Mouse (Mus musculus): ENCODE results near the gene 6430571L13Rik. TPM values are rescaled to one million over a fixed set of nuclear protein-coding genes. Genes with fewer than 3 reads are reported as not detected.
A peak's percentile ranks its signal among the peaks of the same experiment; 100 is the strongest.

The 6430571L13Rik gene
- total and polyA plus RNA-seq, 3 experiments = 0.35 TPM; not detected in 1

DNA sequence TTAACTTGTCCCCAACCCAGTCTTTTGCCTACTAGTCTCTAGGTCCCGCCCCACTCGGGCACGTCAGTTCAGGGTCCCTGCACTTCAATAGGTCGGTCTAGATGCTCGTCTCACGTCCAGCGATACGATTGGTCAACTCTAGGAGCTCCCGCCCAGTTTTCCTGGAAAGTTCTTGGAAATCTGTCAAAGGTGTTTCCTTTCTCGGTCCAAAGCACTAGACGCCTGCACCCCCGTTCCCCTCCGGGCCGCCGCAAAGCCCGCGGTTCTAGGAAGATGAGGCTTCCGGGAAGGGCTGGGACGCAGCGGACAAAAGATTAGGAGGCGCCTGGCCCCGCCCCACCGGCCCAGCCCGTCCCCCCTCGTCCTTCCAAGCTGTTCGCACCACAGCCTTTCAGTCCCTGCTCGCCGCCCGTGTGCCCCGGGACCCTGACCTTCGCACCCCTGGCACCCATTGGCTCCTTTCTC, 43.9 kb upstream of the 6430571L13Rik start (continued):
- no peak for TF ChIP-seq GABPA (IDR thresholded peaks at IDR 0.05; ENCODE audit: low read depth, low read length)
- no peak for TF ChIP-seq RAD21 (IDR thresholded peaks at IDR 0.05; ENCODE audit: low read depth, low read length)

- Histone ChIP-seq H3K79me2 (ENCODE audit: control insufficient read depth, insufficient read depth, low read length, poor library complexity) (peaks cover 31% of the 10 kb centered on the region), H3K9ac (ENCODE audit: control insufficient read depth, low read depth, low read length, poor library complexity, severe bottlenecking) (peak overlapping the region; percentile 97), H3K9me3 (replicated peaks; ENCODE audit: insufficient read depth, low read length) (no peaks in the 10 kb centered on the region), H3K4me1 (ENCODE audit: control insufficient read depth in 1 of 2, insufficient read depth in 2 of 2, low read length in 2 of 2) (peaks cover 2 to 28% of the 10 kb centered on the region in 2 experiments; a peak in 3 of 4 replicates), H3K36me3 (ENCODE audit: control insufficient read depth in 1 of 2, insufficient read depth in 2 of 2, low read length in 2 of 2) (peaks cover 0 to 21% of the 10 kb centered on the region in 2 experiments; a peak in 2 of 4 replicates), H3K4me3 (ENCODE audit: control insufficient read depth in 1 of 2, insufficient read depth in 1 of 2, low read depth in 2 of 2, low read length in 2 of 2) (peak overlapping the region; percentile 56 to 96), H3K27me3 (ENCODE audit: control insufficient read depth in 1 of 2, insufficient read depth in 2 of 2, low read length in 2 of 2) (no peaks in the 10 kb centered on the region), H3K27ac (ENCODE audit: control insufficient read depth, low read depth, low read length) (peak overlapping the region; percentile 91)
- peak; percentile 7; the same call in 1 of the 2 replicates for TF ChIP-seq SIN3A (IDR thresholded peaks at IDR 0.05; ENCODE audit: low read length)
- TF ChIP-seq E2F4 (IDR thresholded peaks at IDR 0.05; ENCODE audit: borderline replicate concordance, low read depth, low read length) = no peak
- no peak for TF ChIP-seq GATA1 (IDR thresholded peaks at IDR 0.05; ENCODE audit: low read depth, low read length)
- TF ChIP-seq TBP (IDR thresholded peaks at IDR 0.05; ENCODE audit: low read depth, low read length) = no peak
- DNase-seq (ENCODE audit: low read depth, low spot score) = no peak
Observed at GRCm38 (mm10) chr9:107297059-107297458, 43.3 kb upstream of the 6430571L13Rik start.

- no peak for TF ChIP-seq NELFE (IDR thresholded peaks at IDR 0.05; ENCODE audit: low read depth, low read length)
- TF ChIP-seq USF1 (IDR thresholded peaks at IDR 0.05; ENCODE audit: low read depth, low read length) = no peak
- TF ChIP-seq MYB (IDR thresholded peaks at IDR 0.05; ENCODE audit: low read depth, low read length) = no peak
- TF ChIP-seq USF2 (IDR thresholded peaks at IDR 0.05; ENCODE audit: borderline replicate concordance in 1 of 2, insufficient read depth in 1 of 2, low read depth in 1 of 2, low read length in 2 of 2) = no peak
- TF ChIP-seq POLR2AphosphoS2 (IDR thresholded peaks at IDR 0.05; ENCODE audit: low read length) = no peak
- 0 out of 4 replicates have a peak, but pooled peaks of 1 of the 2 experiments have one; percentile 26 for TF ChIP-seq POLR2A (IDR thresholded peaks at IDR 0.05; ENCODE audit: control insufficient read depth in 1 of 2, insufficient read depth in 1 of 2, low read depth in 1 of 2, low read length in 2 of 2, poor library complexity in 1 of 2)
- TF ChIP-seq RCOR1 (IDR thresholded peaks at IDR 0.05; ENCODE audit: low read depth, low read length) = no peak
- Histone ChIP-seq H3K4me3 (ENCODE audit: control insufficient read depth in 1 of 2, insufficient read depth in 1 of 2, low read depth in 2 of 2, low read length in 2 of 2) (peak overlapping the region; percentile 56 to 96), H3K36me3 (ENCODE audit: control insufficient read depth in 1 of 2, insufficient read depth in 2 of 2, low read length in 2 of 2) (peaks cover 0 to 21% of the 10 kb centered on the region in 2 experiments; a peak in 2 of 4 replicates), H3K27ac (ENCODE audit: control insufficient read depth, low read depth, low read length) (peak overlapping the region; percentile 91), H3K4me1 (ENCODE audit: control insufficient read depth in 1 of 2, insufficient read depth in 2 of 2, low read length in 2 of 2) (peaks cover 2 to 28% of the 10 kb centered on the region in 2 experiments; a peak in 3 of 4 replicates), H3K9me3 (replicated peaks; ENCODE audit: insufficient read depth, low read length) (no peaks in the 10 kb centered on the region), H3K9ac (ENCODE audit: control insufficient read depth, low read depth, low read length, poor library complexity, severe bottlenecking) (peak overlapping the region; percentile 97), H3K27me3 (ENCODE audit: control insufficient read depth in 1 of 2, insufficient read depth in 2 of 2, low read length in 2 of 2) (no peaks in the 10 kb centered on the region), H3K79me2 (ENCODE audit: control insufficient read depth, insufficient read depth, low read length, poor library complexity) (peaks cover 31% of the 10 kb centered on the region)
- DNase-seq (ENCODE audit: low read depth, low spot score) = no peak
Observed at GRCm38 (mm10) chr9:107297658-107298057, 42.7 kb upstream of the 6430571L13Rik start.
